Mouse (Mus musculus): ENCODE data around the gene Dnajc16.

GRCm38 (mm10) chr4:141809850-141810464 is 19.2 kb upstream of the Dnajc16 start:
- TF ChIP-seq TAL1 (IDR thresholded peaks at IDR 0.05; ENCODE audit: low read length) (no peak), GATA1 (IDR thresholded peaks at IDR 0.05; ENCODE audit: low read length) (no peak)

Measured in erythroblast, embryonic 14.5 days (primary cell).